ENCODE assay signal across 27 mouse cellular contexts in the genomic region with DNA sequence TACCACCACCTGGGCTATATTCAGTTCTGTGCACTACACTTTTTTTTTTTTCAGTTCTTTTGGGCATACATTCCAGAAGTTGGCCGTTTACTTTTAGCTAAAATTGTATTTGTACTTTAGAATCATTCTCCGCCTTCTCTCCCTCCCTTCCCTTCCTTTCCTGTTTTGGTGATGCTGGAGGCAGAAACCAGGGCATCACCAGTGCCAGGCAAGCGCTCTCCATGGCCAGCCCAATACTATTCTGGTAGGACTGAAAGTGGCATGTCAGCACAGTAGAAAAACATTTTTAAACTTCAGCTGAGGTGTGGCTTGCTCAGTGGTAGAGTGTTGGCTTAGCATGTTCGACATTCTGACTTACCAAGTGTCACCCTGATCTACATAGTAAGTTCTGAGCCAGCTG. TPM values are rescaled to one million over a fixed set of nuclear protein-coding genes. Genes with fewer than 3 reads are reported as not detected.
"Had no signal": no experiment of that assay in that cellular context is flagged by ENCODE, and none has a peak within 500 bp of the region (broad histone marks: within the 10 kb centered on the region; RNA-seq: fewer than 3 reads in every experiment).

No protein-coding gene starts in this region.

- H3K27me3 ChIP-seq: midbrain, embryonic 12.5 days; neural tube, embryonic 13.5 days; neural tube, embryonic 15.5 days; stomach, embryonic 15.5 days had no signal

- H3K4me2 ChIP-seq: lung, embryonic 14.5 days; midbrain, embryonic 12.5 days; neural tube, embryonic 13.5 days; neural tube, embryonic 15.5 days; stomach, embryonic 15.5 days had no signal

- DNase-seq: lung, adult 18-20 months; lung, embryonic 14.5 days; lung, postnatal 10 days; lung, postnatal 4 days; midbrain, embryonic 14.5 days; retina, postnatal 1 day; right cerebral cortex, postnatal 25 days; right cerebral cortex, postnatal 4 days; spleen, adult 18-20 months; thymus, adult 18-20 months; thymus, postnatal 14 days; thymus, postnatal 36 days had no signal

- H3K9ac ChIP-seq: lung, embryonic 14.5 days; midbrain, embryonic 12.5 days; neural tube, embryonic 13.5 days; neural tube, embryonic 15.5 days; stomach, embryonic 15.5 days had no signal

- H3K4me1 ChIP-seq: midbrain, embryonic 10.5 days; midbrain, embryonic 12.5 days; neural tube, embryonic 13.5 days; neural tube, embryonic 15.5 days; stomach, embryonic 15.5 days had no signal

- H3K27ac ChIP-seq: midbrain, embryonic 10.5 days; midbrain, embryonic 12.5 days; neural tube, embryonic 13.5 days; neural tube, embryonic 15.5 days; stomach, embryonic 15.5 days; stomach, postnatal 0 days had no signal

- H3K4me3 ChIP-seq: midbrain, embryonic 10.5 days; midbrain, embryonic 12.5 days; myocyte; neural tube, embryonic 13.5 days; neural tube, embryonic 15.5 days; stomach, embryonic 15.5 days had no signal

- H3K9me3 ChIP-seq: midbrain, embryonic 10.5 days; midbrain, embryonic 12.5 days; neural tube, embryonic 13.5 days; neural tube, embryonic 15.5 days; stomach, embryonic 15.5 days had no signal

- H3K36me3 ChIP-seq: midbrain, embryonic 10.5 days; midbrain, embryonic 12.5 days; neural tube, embryonic 13.5 days; neural tube, embryonic 15.5 days; stomach, embryonic 15.5 days had no signal

- ATAC-seq: midbrain, embryonic 16.5 days had no signal

RNA-seq across cellular contexts. Expression of gene Gm4869, which starts 36.0 kb away (rescaled TPM):
- total RNA-seq: megakaryocyte, adult 5-6 weeks; megakaryocyte-erythroid progenitor cell, adult 5-6 weeks had no signal
- polyA plus RNA-seq: liver, embryonic 16.5 days; lung, embryonic 14.5 days; lung, embryonic 16.5 days; midbrain, embryonic 10.5 days; midbrain, embryonic 12.5 days; midbrain, embryonic 14.5 days; midbrain, embryonic 16.5 days; neural tube, embryonic 11.5 days; neural tube, embryonic 13.5 days; neural tube, embryonic 15.5 days; small intestine, adult 2 months; stomach, embryonic 15.5 days; stomach, postnatal 0 days; thymus, postnatal 0 days had no signal
